Mouse (Mus musculus) neural tube, embryonic 13.5 days (tissue): ENCODE measurements at regions not wholly inside any gene's neighbourhood (a gene's known extent, or its start where the extent isn't known, plus 50 kb on each side); places are given as distances from the start of the nearest gene placed in this dataset.

Experiments used
- ATAC-seq: fragments of 200-750 bp; cut with Nextera tagmentation; 2 replicates; pipeline ENCODE4 v1.8.0; 2017; ENCODE audit warnings: low read depth, mild to moderate bottlenecking, moderate TSS enrichment, moderate library complexity
- H3K27ac ChIP-seq: fragments of 300-500 bp; sonication (generic); replicated peaks from 2 replicates; pipeline ENCODE4 v1.5.1; 2015; ENCODE audit warnings: moderate library complexity, mild to moderate bottlenecking, inconsistent platforms
- H3K27me3 ChIP-seq: fragments of 300-500 bp; sonication (generic); 2 replicates; pipeline ENCODE4 v1.6.1; 2015; ENCODE audit warnings: mild to moderate bottlenecking, inconsistent platforms
- H3K36me3 ChIP-seq: fragments of 300-500 bp; sonication (generic); 2 replicates; pipeline ENCODE4 v1.6.1; 2015; ENCODE audit warnings: mild to moderate bottlenecking, inconsistent platforms
- H3K4me1 ChIP-seq: fragments of 300-500 bp; sonication (generic); replicated peaks from 2 replicates; pipeline ENCODE4 v1.6.1; 2015; ENCODE audit warnings: inconsistent platforms
- H3K4me2 ChIP-seq: fragments of 300-500 bp; sonication (generic); 2 replicates; pipeline ENCODE4 v1.6.1; 2015; ENCODE audit warnings: inconsistent platforms, mild to moderate bottlenecking, moderate library complexity
- H3K4me3 ChIP-seq: fragments of 300-500 bp; sonication (generic); 2 replicates; pipeline ENCODE4 v1.5.1; 2015; ENCODE audit warnings: mild to moderate bottlenecking, inconsistent platforms
- H3K9ac ChIP-seq: fragments of 300-500 bp; sonication (generic); 2 replicates; pipeline ENCODE4 v1.6.1; 2015; ENCODE audit warnings: moderate library complexity, mild to moderate bottlenecking, inconsistent platforms
- H3K9me3 ChIP-seq: fragments of 300-500 bp; sonication (generic); 2 replicates; pipeline ENCODE4 v1.6.1; 2016; ENCODE audit warnings: inconsistent platforms
- whole genome bisulfite sequencing: fragments of 180-500 bp; shearing (Covaris S2); methylation state at CpG from one replicate; pipeline ENCODE4 v1.1.7; 2015; 5-methylcytosine and 5-hydroxymethylcytosine counted together

GRCm38 (mm10) chr13:37658034-37658433 lies 120.2 kb upstream of the Rreb1 start:
- Histone ChIP-seq H3K27ac (no peak overlapping the region), H3K9me3 (no peaks in the 10 kb centered on the region), H3K9ac (no peak overlapping the region), H3K36me3 (no peaks in the 10 kb centered on the region), H3K4me2 (no peak overlapping the region), H3K4me1 (no peaks in the 10 kb centered on the region), H3K27me3 (no peaks in the 10 kb centered on the region), H3K4me3 (no peak overlapping the region)
- WGBS = 65% methylated on average over 2 of the region's 2 CpGs
- no peak for ATAC-seq

GRCm38 (mm10) chr13:37658519-37658918 lies 119.7 kb upstream of the Rreb1 start:
- WGBS = 89% methylated on average over 6 of the region's 6 CpGs
- no peak overlapping the region for H3K9ac ChIP-seq
- no peaks in the 10 kb centered on the region for H3K9me3 ChIP-seq
- H3K4me3 ChIP-seq = no peak overlapping the region
- H3K4me2 ChIP-seq = no peak overlapping the region
- no peaks in the 10 kb centered on the region for H3K4me1 ChIP-seq
- H3K36me3 ChIP-seq = no peaks in the 10 kb centered on the region
- H3K27ac ChIP-seq = no peak overlapping the region
- H3K27me3 ChIP-seq = no peaks in the 10 kb centered on the region
- ATAC-seq = no peak

- H3K27ac ChIP-seq = no peak overlapping the region
- WGBS = 89% methylated on average over 4 of the region's 4 CpGs
- no peaks in the 10 kb centered on the region for H3K9me3 ChIP-seq
- no peaks in the 10 kb centered on the region for H3K36me3 ChIP-seq
- no peak for ATAC-seq
- no peaks in the 10 kb centered on the region for H3K4me1 ChIP-seq
- no peaks in the 10 kb centered on the region for H3K27me3 ChIP-seq
- no peak overlapping the region for H3K4me3 ChIP-seq
- H3K9ac ChIP-seq = no peak overlapping the region
- no peak overlapping the region for H3K4me2 ChIP-seq
Observed at GRCm38 (mm10) chr13:37660083-37660482, 118.1 kb upstream of the Rreb1 start.

- Histone ChIP-seq H3K27ac (no peak overlapping the region), H3K9ac (no peak overlapping the region), H3K4me3 (no peak overlapping the region), H3K4me2 (no peak overlapping the region), H3K9me3 (no peaks in the 10 kb centered on the region), H3K36me3 (no peaks in the 10 kb centered on the region), H3K27me3 (no peaks in the 10 kb centered on the region), H3K4me1 (no peaks in the 10 kb centered on the region)
- ATAC-seq = no peak
Observed at GRCm38 (mm10) chr13:37660668-37661067, 117.5 kb upstream of the Rreb1 start.

GRCm38 (mm10) chr13:37664116-37664515 lies 114.1 kb upstream of the Rreb1 start:
- no peak overlapping the region for H3K27ac ChIP-seq
- H3K36me3 ChIP-seq = no peaks in the 10 kb centered on the region
- H3K4me1 ChIP-seq = no peaks in the 10 kb centered on the region
- no peaks in the 10 kb centered on the region for H3K9me3 ChIP-seq
- 72% methylated on average over 2 of the region's 2 CpGs for WGBS
- no peak overlapping the region for H3K4me3 ChIP-seq
- H3K9ac ChIP-seq = no peak overlapping the region
- H3K4me2 ChIP-seq = no peak overlapping the region
- no peaks in the 10 kb centered on the region for H3K27me3 ChIP-seq
- no peak for ATAC-seq

GRCm38 (mm10) chr13:37666207-37667003 lies 111.8 kb upstream of the Rreb1 start:
- Histone ChIP-seq H3K4me3 (no peak overlapping the region), H3K9me3 (no peaks in the 10 kb centered on the region), H3K9ac (no peak overlapping the region), H3K27ac (no peak overlapping the region), H3K4me1 (no peaks in the 10 kb centered on the region), H3K4me2 (no peak overlapping the region), H3K36me3 (no peaks in the 10 kb centered on the region), H3K27me3 (no peaks in the 10 kb centered on the region)
- WGBS = 81% methylated on average over 22 of the region's 22 CpGs
- no peak for ATAC-seq

- ATAC-seq = no peak
- Histone ChIP-seq H3K4me1 (no peaks in the 10 kb centered on the region), H3K9ac (no peak overlapping the region), H3K4me3 (no peak overlapping the region), H3K4me2 (no peak overlapping the region), H3K27me3 (no peaks in the 10 kb centered on the region), H3K27ac (no peak overlapping the region), H3K9me3 (no peaks in the 10 kb centered on the region), H3K36me3 (no peaks in the 10 kb centered on the region)
- WGBS = 76% methylated on average over 4 of the region's 4 CpGs
Observed at GRCm38 (mm10) chr13:37667386-37667785, 110.8 kb upstream of the Rreb1 start.

GRCm38 (mm10) chr13:37667871-37668270 lies 110.3 kb upstream of the Rreb1 start:
- no peak overlapping the region for H3K27ac ChIP-seq
- WGBS = 77% methylated on average over 5 of the region's 5 CpGs
- no peak for ATAC-seq
- no peaks in the 10 kb centered on the region for H3K36me3 ChIP-seq
- H3K4me3 ChIP-seq = no peak overlapping the region
- H3K9me3 ChIP-seq = no peaks in the 10 kb centered on the region
- no peaks in the 10 kb centered on the region for H3K27me3 ChIP-seq
- H3K9ac ChIP-seq = no peak overlapping the region
- H3K4me1 ChIP-seq = no peaks in the 10 kb centered on the region
- no peak overlapping the region for H3K4me2 ChIP-seq

GRCm38 (mm10) chr13:37671109-37671508 lies 107.1 kb upstream of the Rreb1 start:
- no peak for ATAC-seq
- H3K36me3 ChIP-seq = no peaks in the 10 kb centered on the region
- no peak overlapping the region for H3K9ac ChIP-seq
- no peaks in the 10 kb centered on the region for H3K9me3 ChIP-seq
- H3K4me3 ChIP-seq = no peak overlapping the region
- no peaks in the 10 kb centered on the region for H3K27me3 ChIP-seq
- H3K4me2 ChIP-seq = no peak overlapping the region
- H3K4me1 ChIP-seq = no peaks in the 10 kb centered on the region
- WGBS = 80% methylated on average over 5 of the region's 5 CpGs
- H3K27ac ChIP-seq = no peak overlapping the region

- Histone ChIP-seq H3K27me3 (no peaks in the 10 kb centered on the region), H3K9me3 (no peaks in the 10 kb centered on the region), H3K4me1 (no peaks in the 10 kb centered on the region), H3K4me3 (no peak overlapping the region), H3K27ac (no peak overlapping the region), H3K36me3 (no peaks in the 10 kb centered on the region), H3K4me2 (no peak overlapping the region), H3K9ac (no peak overlapping the region)
- no peak for ATAC-seq
- WGBS = 75% methylated on average over 12 of the region's 12 CpGs
Observed at GRCm38 (mm10) chr13:37674676-37675350, 103.4 kb upstream of the Rreb1 start.

- 93% methylated on average over 3 of the region's 3 CpGs for WGBS
- Histone ChIP-seq H3K36me3 (no peaks in the 10 kb centered on the region), H3K27me3 (no peaks in the 10 kb centered on the region), H3K27ac (no peak overlapping the region), H3K4me3 (no peak overlapping the region), H3K4me2 (no peak overlapping the region), H3K9me3 (no peaks in the 10 kb centered on the region), H3K9ac (no peak overlapping the region), H3K4me1 (peaks cover 2% of the 10 kb centered on the region; the same call in 1 of the 2 replicates)
- no peak for ATAC-seq
Observed at GRCm38 (mm10) chr13:37675718-37676117, 102.5 kb upstream of the Rreb1 start.

GRCm38 (mm10) chr13:37676912-37677311 lies 101.3 kb upstream of the Rreb1 start:
- no peak overlapping the region for H3K27ac ChIP-seq
- ATAC-seq = no peak
- H3K9me3 ChIP-seq = no peaks in the 10 kb centered on the region
- H3K27me3 ChIP-seq = no peaks in the 10 kb centered on the region
- no peak overlapping the region for H3K4me2 ChIP-seq
- no peaks in the 10 kb centered on the region for H3K36me3 ChIP-seq
- no peak overlapping the region for H3K4me3 ChIP-seq
- no peak overlapping the region for H3K9ac ChIP-seq
- WGBS = 86% methylated on average over 6 of the region's 6 CpGs
- H3K4me1 ChIP-seq = peaks cover 8% of the 10 kb centered on the region

GRCm38 (mm10) chr13:37678251-37678650 lies 99.9 kb upstream of the Rreb1 start:
- WGBS = 84% methylated on average over 12 of the region's 12 CpGs
- no peaks in the 10 kb centered on the region for H3K9me3 ChIP-seq

More at GRCm38 (mm10) chr13:37678251-37678650, 99.9 kb upstream of the Rreb1 start:
- Histone ChIP-seq H3K4me3 (no peak overlapping the region), H3K4me1 (peaks cover 8% of the 10 kb centered on the region), H3K9ac (no peak overlapping the region), H3K4me2 (no peak overlapping the region), H3K27ac (no peak overlapping the region), H3K36me3 (no peaks in the 10 kb centered on the region), H3K27me3 (no peaks in the 10 kb centered on the region)
- no peak for ATAC-seq
